Mouse (Mus musculus) heart, postnatal 0 days (tissue): ENCODE measurements around the gene Pdpn.

Experiments used
- CTCF ChIP-seq: IDR thresholded peaks from 2 replicates; pipeline ENCODE4 v1.5.1; 2016; ENCODE audit warnings: antibody characterized with exemption, control low read depth, low read depth
- EP300 ChIP-seq: IDR thresholded peaks from 2 replicates; pipeline ENCODE4 v1.6.1; 2016; ENCODE audit warnings: antibody characterized with exemption, low read depth

DNA sequence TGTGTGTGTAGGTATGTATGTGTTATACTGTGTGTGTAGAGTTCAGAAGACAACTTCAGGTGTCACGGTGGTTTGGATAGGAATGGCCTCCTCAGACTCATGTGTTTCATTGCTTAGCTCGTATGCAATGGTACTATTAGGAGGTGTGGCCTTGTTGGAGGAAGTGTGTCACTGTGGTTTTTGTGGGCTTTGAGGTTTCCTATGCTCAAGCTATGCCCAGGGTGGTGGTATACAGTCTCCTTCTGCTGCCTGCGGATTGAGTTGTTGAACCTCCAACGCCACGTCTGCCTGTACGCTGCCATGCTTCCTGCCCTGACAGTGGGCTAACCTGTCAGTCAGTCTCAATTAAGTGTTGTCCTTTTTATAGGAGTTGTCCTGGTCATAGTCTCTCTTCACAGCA lies 22.0 kb downstream of the Pdpn start:
- no peak for TF ChIP-seq CTCF
- no peak for TF ChIP-seq EP300
